Mouse (Mus musculus) erythroblast, embryonic 14.5 days (primary cell): Measurements from ENCODE around the gene Axl. TPM values are rescaled to one million over a fixed set of nuclear protein-coding genes. Genes with fewer than 3 reads are reported as not detected.
"Not testable (repeated sequence)": the region's sequence is repeated elsewhere in the genome, so short reads cannot be mapped to it uniquely, and the experiment has no call there.

Source experiments
- H3K27me3 ChIP-seq: 2 replicates; pipeline ENCODE4 v1.6.1; 2012; ENCODE audit warnings: inconsistent platforms; ENCODE audit not compliant: control insufficient read depth
- H3K36me3 ChIP-seq: 2 replicates; pipeline ENCODE4 v1.6.1; 2012; ENCODE audit warnings: mild to moderate bottlenecking, inconsistent platforms; ENCODE audit not compliant: control insufficient read depth
- H3K4me1 ChIP-seq: 2 replicates; pipeline ENCODE4 v1.6.1; 2012; ENCODE audit warnings: inconsistent platforms; ENCODE audit not compliant: control insufficient read depth
- H3K4me3 ChIP-seq: replicated peaks from 2 replicates; pipeline ENCODE3; 2012; ENCODE audit warnings: moderate library complexity, mild to moderate bottlenecking, inconsistent platforms
- H3K9me3 ChIP-seq: 2 replicates; pipeline ENCODE4 v1.6.1; 2012; ENCODE audit warnings: low read length, inconsistent platforms, mixed read lengths; ENCODE audit not compliant: control insufficient read depth
- GATA1 ChIP-seq: IDR thresholded peaks from 2 replicates; pipeline ENCODE4 v1.6.1; 2012; ENCODE audit warnings: low read length, inconsistent platforms, mixed read lengths
- TAL1 ChIP-seq: IDR thresholded peaks from 3 replicates; pipeline ENCODE4 v1.6.1; 2012; ENCODE audit warnings: low read length, inconsistent platforms, mixed read lengths
- polyA plus RNA-seq: library from polyadenylated mRNA; stranded (reverse); fragments of >175 nt; gene quantifications from 2 replicates; pipeline ENCODE4 v1.2.3, GENCODE M21; 2012

Gene Axl
- polyA plus RNA-seq, 1 experiment: 0.26 TPM

DNA sequence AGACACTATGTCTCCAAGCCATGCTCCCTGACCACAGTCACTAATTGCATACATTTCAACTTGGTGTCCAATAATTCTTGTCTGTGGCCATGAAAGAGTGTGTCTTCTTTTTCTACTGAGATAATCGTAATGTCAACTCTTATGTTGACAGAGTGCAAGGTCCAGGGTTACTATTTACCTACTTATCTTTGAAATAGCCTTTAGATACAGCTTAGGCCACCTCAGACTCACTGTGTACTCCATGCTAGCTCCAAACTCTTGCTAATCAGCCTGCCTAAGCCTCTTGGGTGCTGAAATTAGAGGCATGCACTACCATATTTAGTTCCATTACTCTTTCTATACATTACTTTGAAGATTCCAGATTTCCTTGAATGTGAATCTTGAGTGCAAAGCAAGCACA, 10.9 kb upstream of the Axl start:
- no peak for TF ChIP-seq GATA1
- TF ChIP-seq TAL1: no peak
- H3K4me1 ChIP-seq: peaks cover 4% of the 10 kb centered on the region
- no peaks in the 10 kb centered on the region for H3K27me3 ChIP-seq
- no peak overlapping the region for H3K4me3 ChIP-seq
- peaks cover 4% of the 10 kb centered on the region for H3K9me3 ChIP-seq
- H3K36me3 ChIP-seq: no peaks in the 10 kb centered on the region

DNA sequence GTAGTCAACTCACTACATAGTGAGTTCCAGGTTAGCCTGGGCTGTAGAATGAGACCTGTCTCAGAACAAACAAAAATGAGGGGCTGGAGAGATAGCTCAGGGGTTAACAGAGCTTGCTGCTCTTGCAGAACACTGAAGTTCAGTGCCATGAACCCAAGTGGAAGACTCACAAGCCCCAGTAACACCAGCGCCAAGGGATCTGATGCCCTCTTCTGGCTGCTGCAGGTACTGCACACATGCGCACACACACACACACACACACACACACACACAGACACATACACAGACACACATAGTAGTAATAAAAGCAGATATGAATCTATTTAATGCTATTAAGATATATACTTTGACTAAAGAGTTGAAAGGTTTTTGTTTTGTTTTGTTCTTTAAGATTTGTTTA, 10.0 kb upstream of the Axl start:
- Histone ChIP-seq H3K9me3 (peaks cover 4% of the 10 kb centered on the region), H3K4me1 (peaks cover 4% of the 10 kb centered on the region), H3K36me3 (no peaks in the 10 kb centered on the region), H3K27me3 (no peaks in the 10 kb centered on the region), H3K4me3 (no peak overlapping the region)
- TF ChIP-seq GATA1: no peak
- no peak for TF ChIP-seq TAL1

DNA sequence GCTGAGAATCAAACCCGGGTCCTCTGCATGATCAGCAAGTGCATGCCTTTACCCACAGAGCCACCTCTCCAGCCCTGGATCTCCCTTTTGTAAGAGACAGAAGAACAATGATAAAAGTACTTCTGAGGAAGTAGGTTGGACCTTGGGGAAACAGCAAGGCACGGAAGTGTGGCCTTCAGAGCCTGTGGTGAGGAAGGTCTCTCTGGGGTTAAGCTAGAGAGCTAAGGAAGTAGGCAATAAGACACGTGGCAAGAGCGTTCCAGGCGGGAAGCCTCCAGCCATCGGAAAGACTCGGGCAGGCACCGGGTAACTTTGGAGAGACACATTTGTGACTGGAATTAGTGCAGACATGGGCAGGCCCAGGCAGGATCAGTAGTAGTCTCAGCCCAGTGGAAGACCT, 6.3 kb upstream of the Axl start:
- peaks cover 4% of the 10 kb centered on the region for H3K9me3 ChIP-seq
- no peaks in the 10 kb centered on the region for H3K4me1 ChIP-seq
- no peak for TF ChIP-seq TAL1
- no peak for TF ChIP-seq GATA1
- H3K4me3 ChIP-seq: no peak overlapping the region
- H3K27me3 ChIP-seq: no peaks in the 10 kb centered on the region
- no peaks in the 10 kb centered on the region for H3K36me3 ChIP-seq

DNA sequence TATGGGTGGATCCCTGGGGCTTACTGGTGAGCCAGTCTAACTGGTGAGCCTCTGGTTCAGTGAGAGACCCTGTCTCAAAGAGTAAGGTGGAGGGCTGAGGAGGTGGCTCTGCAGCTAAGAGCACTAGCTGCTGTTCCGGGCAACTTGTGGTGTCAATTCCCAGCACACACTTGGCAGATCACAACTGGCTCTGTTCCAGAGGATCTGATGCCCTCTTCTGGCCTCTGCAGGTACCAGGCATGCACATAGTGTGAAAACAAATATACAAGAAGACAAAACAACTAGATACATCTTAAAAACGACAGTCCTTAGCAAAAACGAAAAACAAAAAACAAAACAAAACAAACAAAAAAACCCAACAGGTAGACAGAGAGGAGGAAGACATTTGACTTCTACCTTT, 5.2 kb upstream of the Axl start:
- H3K9me3 ChIP-seq: peaks cover 4% of the 10 kb centered on the region
- TF ChIP-seq TAL1 (no peak), GATA1 (no peak)
- no peaks in the 10 kb centered on the region for H3K4me1 ChIP-seq

DNA sequence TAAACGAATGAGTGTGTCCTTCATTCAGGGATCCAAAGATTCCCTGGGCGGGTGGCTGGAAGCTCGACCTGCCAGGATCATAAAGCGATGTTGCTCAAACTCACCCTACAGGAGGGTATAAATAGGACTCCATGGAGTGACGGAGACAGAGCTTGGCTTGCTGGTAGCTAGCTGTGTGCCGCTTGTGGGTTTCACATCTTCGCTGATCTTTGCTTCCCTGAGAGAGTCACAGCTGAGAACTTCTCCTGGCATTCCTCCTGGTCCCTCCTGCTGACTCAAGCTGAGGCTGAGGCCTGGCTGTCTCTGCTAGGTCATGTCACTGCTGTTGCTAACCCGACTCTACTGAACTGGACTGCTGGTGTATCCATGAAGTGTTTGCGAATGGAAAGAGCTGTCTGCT, 4.5 kb upstream of the Axl start:
- not testable (repeated sequence) for H3K27me3 ChIP-seq, H3K9me3 ChIP-seq, H3K4me1 ChIP-seq, H3K36me3 ChIP-seq, H3K4me3 ChIP-seq

More for the DNA sequence above, 5.2 kb upstream of the Axl start:
- Histone ChIP-seq H3K36me3 (no peaks in the 10 kb centered on the region), H3K4me3 (no peak overlapping the region), H3K27me3 (peaks cover under 1% of the 10 kb centered on the region; the same call in 1 of the 2 replicates)

DNA sequence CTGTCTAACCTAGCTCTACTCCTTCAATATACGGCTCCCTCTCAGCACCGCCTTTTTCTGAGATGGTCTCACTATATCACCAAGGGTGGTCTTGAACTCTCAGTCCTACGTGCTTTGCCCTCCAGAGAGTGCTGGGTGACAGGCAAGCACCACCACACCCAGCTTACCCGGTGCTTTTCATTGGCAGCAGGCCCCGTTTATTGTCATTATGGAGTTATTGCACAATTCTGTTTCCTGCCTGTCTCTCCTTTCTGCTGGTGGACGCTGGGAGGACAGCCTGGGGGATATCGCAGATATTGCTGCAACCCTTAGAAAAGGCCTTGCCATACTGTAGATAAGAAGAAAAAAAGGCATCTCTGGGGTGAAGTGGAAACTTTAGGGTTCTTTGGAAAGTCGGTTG, 2.1 kb upstream of the Axl start:
- TF ChIP-seq GATA1: no peak
- TF ChIP-seq TAL1: no peak
- H3K9me3 ChIP-seq: no peaks in the 10 kb centered on the region
- no peak overlapping the region for H3K4me3 ChIP-seq
- no peaks in the 10 kb centered on the region for H3K4me1 ChIP-seq
- H3K27me3 ChIP-seq: peaks cover 10% of the 10 kb centered on the region
- H3K36me3 ChIP-seq: no peaks in the 10 kb centered on the region

DNA sequence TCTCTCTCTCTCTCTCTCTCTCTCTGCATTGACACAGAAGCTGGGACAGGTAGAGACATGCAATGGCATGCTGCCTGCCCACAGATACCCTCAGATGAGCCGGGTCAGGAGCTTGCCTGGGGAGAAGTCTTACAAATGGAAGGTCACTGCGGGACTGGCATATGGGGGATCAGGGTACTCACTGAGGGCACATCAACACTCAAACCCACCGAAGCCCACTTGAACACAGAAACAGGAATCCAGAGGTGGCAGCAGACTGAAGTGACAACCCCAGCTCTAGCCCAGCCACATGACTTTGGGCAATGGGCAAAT, 580 bp upstream of the Axl start:
- Histone ChIP-seq H3K9me3 (no peaks in the 10 kb centered on the region), H3K4me1 (no peaks in the 10 kb centered on the region), H3K36me3 (no peaks in the 10 kb centered on the region), H3K27me3 (peaks cover 10% of the 10 kb centered on the region), H3K4me3 (no peak overlapping the region)
- TF ChIP-seq GATA1: no peak
- no peak for TF ChIP-seq TAL1

DNA sequence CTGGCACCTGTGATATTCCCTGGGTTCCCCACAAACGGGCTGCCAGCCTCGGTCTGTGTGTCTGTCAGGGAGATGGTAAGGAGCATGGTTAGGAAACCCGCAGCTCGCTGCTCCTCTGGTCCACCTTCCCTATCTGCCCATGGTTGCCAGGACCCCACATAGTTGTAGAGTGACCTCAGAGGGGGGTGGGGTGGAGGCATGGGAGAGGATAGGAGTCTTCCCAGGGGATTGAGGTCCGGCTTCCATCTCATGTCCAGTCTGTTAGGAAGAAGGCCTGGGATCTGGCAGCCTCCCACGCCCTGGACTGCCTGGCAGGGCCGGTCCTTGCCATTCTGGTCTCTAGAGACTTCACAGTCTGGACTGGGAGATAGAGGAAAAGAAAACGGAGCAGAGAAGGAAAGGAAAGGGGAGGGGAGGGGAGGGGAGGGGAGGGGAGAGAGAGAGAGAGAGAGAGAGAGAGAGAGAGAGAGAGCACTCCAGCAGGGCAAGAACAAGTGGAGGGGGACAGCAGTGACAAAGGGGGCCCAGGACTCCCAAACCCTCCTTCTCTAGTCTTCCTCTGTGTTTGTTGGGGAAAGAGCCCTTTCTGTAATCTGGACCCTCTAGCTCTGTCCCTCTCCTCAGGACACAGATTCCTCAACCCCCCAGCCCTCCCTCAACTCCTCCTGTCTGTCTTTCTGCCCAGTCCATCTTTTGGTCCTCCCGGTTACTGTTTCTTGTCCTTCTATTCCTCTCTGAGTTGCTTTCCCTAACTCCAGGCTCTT, 867 bp downstream of the Axl start:
- H3K27me3 ChIP-seq: peaks cover 10% of the 10 kb centered on the region
- peaks cover 2% of the 10 kb centered on the region; the same call in 1 of the 2 replicates for H3K4me1 ChIP-seq
- no peaks in the 10 kb centered on the region for H3K36me3 ChIP-seq
- H3K9me3 ChIP-seq: no peaks in the 10 kb centered on the region
- TF ChIP-seq TAL1 (no peak), GATA1 (no peak)
- H3K4me3 ChIP-seq: no peak overlapping the region

DNA sequence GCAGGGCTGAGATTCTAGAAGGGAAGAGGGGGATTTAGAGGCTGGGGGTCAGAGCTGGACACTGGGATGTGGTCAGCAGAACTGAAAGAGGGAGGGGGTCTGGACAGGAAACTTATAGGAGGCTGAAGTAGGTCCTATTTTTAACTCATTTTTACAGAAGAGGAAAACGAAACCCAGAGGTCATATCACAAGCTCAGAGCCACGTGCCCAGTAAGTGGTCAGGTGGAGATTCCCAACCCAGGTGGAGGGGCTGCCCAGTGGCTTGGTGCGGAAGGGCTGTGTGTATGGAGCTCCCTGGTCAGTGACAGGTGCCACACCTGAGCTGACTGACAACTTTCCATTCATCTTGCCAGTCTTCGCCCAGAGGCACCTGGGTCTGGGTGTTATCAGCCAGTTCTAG, 1.5 kb downstream of the Axl start:
- Histone ChIP-seq H3K36me3 (no peaks in the 10 kb centered on the region), H3K9me3 (no peaks in the 10 kb centered on the region), H3K4me1 (peaks cover 6% of the 10 kb centered on the region), H3K4me3 (no peak overlapping the region), H3K27me3 (peaks cover 10% of the 10 kb centered on the region)
- TF ChIP-seq TAL1 (no peak), GATA1 (no peak)

DNA sequence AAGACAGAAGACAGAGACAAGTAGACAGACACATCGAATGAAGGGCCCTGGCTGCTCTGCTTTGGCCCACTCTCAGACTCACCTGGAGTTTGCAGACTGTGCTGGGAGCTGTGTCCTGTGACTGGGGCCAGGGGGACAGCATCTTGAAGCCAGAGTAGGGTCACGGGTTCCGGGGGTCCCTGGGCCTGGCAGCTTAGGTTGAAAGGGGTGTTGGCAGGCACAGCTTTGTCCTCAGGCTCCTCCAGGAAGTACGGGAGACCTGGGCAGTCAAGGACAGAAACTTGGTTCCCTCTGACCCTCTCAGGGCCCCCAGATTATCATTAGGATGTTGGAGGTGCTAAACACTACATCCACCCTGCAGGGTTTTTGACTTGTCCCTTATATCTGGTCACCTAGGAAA, 2.8 kb downstream of the Axl start:
- H3K4me3 ChIP-seq: no peak overlapping the region
- no peaks in the 10 kb centered on the region for H3K9me3 ChIP-seq
- H3K27me3 ChIP-seq: peaks cover 10% of the 10 kb centered on the region
- TF ChIP-seq GATA1 (no peak), TAL1 (no peak)
- no peaks in the 10 kb centered on the region for H3K36me3 ChIP-seq
- peaks cover 17% of the 10 kb centered on the region for H3K4me1 ChIP-seq
